8 mouse cellular contexts compared by ENCODE assay signal in the genomic region with DNA sequence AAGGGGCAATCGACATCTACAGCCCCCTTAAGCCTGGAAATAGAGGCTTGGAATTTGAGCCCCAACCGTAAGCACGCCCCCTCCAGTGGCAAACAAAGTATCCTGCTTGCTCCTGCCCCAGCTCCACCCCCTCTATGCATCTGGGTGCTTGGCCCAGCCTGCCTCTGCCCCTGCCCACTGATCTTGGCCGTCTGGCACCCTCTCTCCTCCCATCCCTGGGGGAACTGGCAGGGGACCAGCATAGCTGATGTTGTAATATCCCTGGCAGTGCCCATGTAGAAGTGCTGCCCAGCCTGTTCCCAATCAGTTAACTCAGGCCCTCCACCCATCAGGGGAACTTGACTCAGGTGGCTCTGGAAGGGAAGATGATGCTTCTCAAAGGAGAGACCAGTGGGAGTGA. TPM values are rescaled to one million over a fixed set of nuclear protein-coding genes. Genes with fewer than 3 reads are reported as not detected.
A peak's percentile ranks its signal among the peaks of the same experiment; 100 is the strongest.
DNase-seq lines count a peak whose midpoint lies in the region; ATAC-seq and TF ChIP-seq lines count a peak whose summit lies in the region.

No protein-coding gene starts in this region.

- H3K4me3 ChIP-seq in cortical plate, adult 2 months (ENCODE audit: insufficient read depth, low read length), result peak overlapping the region; percentile 66
- H3K4me3 ChIP-seq in heart, embryonic 10.5 days, result peak overlapping the region; percentile 75
- H3K4me3 ChIP-seq in kidney, embryonic 15.5 days (replicated peaks), result peak overlapping the region; percentile 59
- H3K4me3 ChIP-seq in liver, embryonic 15.5 days (replicated peaks), result no peak overlapping the region
- H3K4me3 ChIP-seq in neural tube, embryonic 15.5 days (replicated peaks), result peak overlapping the region; percentile 86

- TF ChIP-seq CTCF in cortical plate, adult 2 months (IDR thresholded peaks at IDR 0.05; ENCODE audit: extremely low read depth, insufficient read depth, low read length), result no peak

- ATAC-seq in kidney, embryonic 15.5 days (replicated peaks; ENCODE audit: low FRiP score), result peak; percentile 2; the same call in 1 of the 2 replicates
- ATAC-seq in liver, embryonic 15.5 days (ENCODE audit: insufficient read depth), result no peak
- no peak for ATAC-seq in neural tube, embryonic 15.5 days (ENCODE audit: low FRiP score)
- no peak for ATAC-seq in inflammation-experienced regulatory T-cells, adult 6 months

- DNase-seq in left cerebral cortex, adult 18-20 months (ENCODE audit: low spot score in 2 of 2), result peak; percentile 67 to 80
- DNase-seq in left cerebral cortex, adult 11 months (ENCODE audit: low spot score), result no peak
- no peak for DNase-seq in heart, embryonic 10.5 days (ENCODE audit: low spot score)

- H3K9me3 ChIP-seq in heart, embryonic 10.5 days, result no peaks in the 10 kb centered on the region
- no peaks in the 10 kb centered on the region for H3K9me3 ChIP-seq in kidney, embryonic 15.5 days (replicated peaks)
- H3K9me3 ChIP-seq in liver, embryonic 15.5 days (replicated peaks), result no peaks in the 10 kb centered on the region
- H3K9me3 ChIP-seq in neural tube, embryonic 15.5 days (replicated peaks), result no peaks in the 10 kb centered on the region

- no peak for TF ChIP-seq POLR2A in cortical plate, adult 2 months (IDR thresholded peaks at IDR 0.05; ENCODE audit: extremely low read depth, insufficient read depth, low read length)

- H3K27ac ChIP-seq in cortical plate, adult 2 months (ENCODE audit: insufficient read depth, low read length), result peak overlapping the region; percentile 92
- H3K27ac ChIP-seq in heart, embryonic 10.5 days, result no peak overlapping the region
- H3K27ac ChIP-seq in kidney, embryonic 15.5 days, result no peak overlapping the region
- H3K27ac ChIP-seq in liver, embryonic 15.5 days (replicated peaks), result no peak overlapping the region
- no peak overlapping the region for H3K27ac ChIP-seq in neural tube, embryonic 15.5 days (replicated peaks)

- peaks cover 24% of the 10 kb centered on the region for H3K27me3 ChIP-seq in heart, embryonic 10.5 days (ENCODE audit: insufficient read depth, poor library complexity, severe bottlenecking)
- peaks cover 5% of the 10 kb centered on the region; the same call in 1 of the 2 replicates for H3K27me3 ChIP-seq in kidney, embryonic 15.5 days
- H3K27me3 ChIP-seq in liver, embryonic 15.5 days, result peaks cover 25% of the 10 kb centered on the region
- no peaks in the 10 kb centered on the region for H3K27me3 ChIP-seq in neural tube, embryonic 15.5 days (replicated peaks)

- WGBS in heart, embryonic 10.5 days, result 4% methylated on average over 4 of the region's 4 CpGs
- 9% methylated on average over 4 of the region's 4 CpGs for WGBS in kidney, embryonic 15.5 days
- WGBS in liver, embryonic 15.5 days (ENCODE audit: insufficient replicate concordance), result 19% methylated on average over 4 of the region's 4 CpGs
- WGBS in neural tube, embryonic 15.5 days, result 4% methylated on average over 4 of the region's 4 CpGs

- peaks cover 2% of the 10 kb centered on the region; the same call in 1 of the 2 replicates for H3K4me1 ChIP-seq in cortical plate, adult 2 months (ENCODE audit: control insufficient read depth, insufficient read depth, low read length)
- peaks cover 9% of the 10 kb centered on the region; the same call in 1 of the 2 replicates for H3K4me1 ChIP-seq in heart, embryonic 10.5 days
- peaks cover 9% of the 10 kb centered on the region for H3K4me1 ChIP-seq in kidney, embryonic 15.5 days
- H3K4me1 ChIP-seq in liver, embryonic 15.5 days (replicated peaks), result peaks cover 9% of the 10 kb centered on the region; the same call in 1 of the 2 replicates
- H3K4me1 ChIP-seq in neural tube, embryonic 15.5 days, result peaks cover 34% of the 10 kb centered on the region

- H3K4me2 ChIP-seq in kidney, embryonic 15.5 days, result peak overlapping the region; percentile 96
- H3K4me2 ChIP-seq in liver, embryonic 15.5 days, result peak overlapping the region; percentile 80; the same call in 1 of the 2 replicates
- H3K4me2 ChIP-seq in neural tube, embryonic 15.5 days, result peak overlapping the region; percentile 99

- H3K9ac ChIP-seq in kidney, embryonic 15.5 days, result peak overlapping the region; percentile 66; the same call in 1 of the 2 replicates
- no peak overlapping the region for H3K9ac ChIP-seq in liver, embryonic 15.5 days
- H3K9ac ChIP-seq in neural tube, embryonic 15.5 days (replicated peaks), result peak overlapping the region; percentile 90

- H3K36me3 ChIP-seq in heart, embryonic 10.5 days, result no peaks in the 10 kb centered on the region
- no peaks in the 10 kb centered on the region for H3K36me3 ChIP-seq in kidney, embryonic 15.5 days
- H3K36me3 ChIP-seq in liver, embryonic 15.5 days (replicated peaks), result no peaks in the 10 kb centered on the region
- H3K36me3 ChIP-seq in neural tube, embryonic 15.5 days, result no peaks in the 10 kb centered on the region

RNA-seq across cellular contexts. Expression of a gene that starts 0.9 kb away (rescaled TPM):
- total RNA-seq in left cerebral cortex, adult 18-20 months (2021), result 100 to 1,000 TPM; 115 to 119 TPM
- polyA plus RNA-seq in cortical plate, adult 2 months (2012; rRNA removed), result 135 and 140 TPM in 2 replicates
- polyA plus RNA-seq in heart, embryonic 10.5 days (2016; fragmentation: Nextera tagmentation; extraction: Ambion mirVana), result 5.1 and 6.2 TPM in 2 replicates
- 13.2 and 15.0 TPM in 2 replicates for polyA plus RNA-seq in kidney, embryonic 15.5 days (2015; fragmentation: Nextera tagmentation; extraction: Ambion mirVana)
- 0.48 and 0.59 TPM in 2 replicates for polyA plus RNA-seq in liver, embryonic 15.5 days (2015; fragmentation: Nextera tagmentation; extraction: Ambion mirVana)
- polyA plus RNA-seq in neural tube, embryonic 15.5 days (2015; fragmentation: Nextera tagmentation; extraction: Ambion mirVana), result 38.0 and 46.7 TPM in 2 replicates
- polyA plus RNA-seq in inflammation-experienced regulatory T-cells, adult 6 months (2017; shearing (Covaris generic)), result 10 to 100 TPM in 2 of 3 experiments, 1 to 10 TPM in 1; 9.4 to 20.7 (median 16.5) TPM

RNA-seq across cellular contexts. Expression of a gene that starts 30.0 kb away (rescaled TPM):
- total RNA-seq in left cerebral cortex, adult 18-20 months (2021), result 1 to 10 TPM; 2.0 to 2.3 TPM
- 3.3 and 4.2 TPM in 2 replicates for polyA plus RNA-seq in cortical plate, adult 2 months (2012; rRNA removed)
- polyA plus RNA-seq in heart, embryonic 10.5 days (2016; fragmentation: Nextera tagmentation; extraction: Ambion mirVana), result 0.11 and 0.41 TPM in 2 replicates
- polyA plus RNA-seq in kidney, embryonic 15.5 days (2015; fragmentation: Nextera tagmentation; extraction: Ambion mirVana), result 3.8 and 4.7 TPM in 2 replicates
- polyA plus RNA-seq in liver, embryonic 15.5 days (2015; fragmentation: Nextera tagmentation; extraction: Ambion mirVana), result 0.13 and 0.15 TPM in 2 replicates
- 0.84 and 1.0 TPM in 2 replicates for polyA plus RNA-seq in neural tube, embryonic 15.5 days (2015; fragmentation: Nextera tagmentation; extraction: Ambion mirVana)
- under 1 TPM; 0.25 to 0.74 (median 0.41) TPM for polyA plus RNA-seq in inflammation-experienced regulatory T-cells, adult 6 months (2017; shearing (Covaris generic))

Comparison
In these comparisons a context has a peak if more than half of its experiments do, and no peak if none do; other contexts are left out.
1. DNase-seq: peak in left cerebral cortex, adult 18-20 months (2 of 2); none in left cerebral cortex, adult 11 months (single experiment) and heart, embryonic 10.5 days (single experiment).
2. Peak in every context shown above with its lines, with median percentiles within 50 percentile points of each other: H3K4me2 ChIP-seq.